Mouse (Mus musculus): ENCODE measurements around the gene Galnt7.

GRCm38 (mm10) chr8:57656446-57656845 is 3.6 kb upstream of the Galnt7 start:
- TF ChIP-seq EP300 (IDR thresholded peaks at IDR 0.05; ENCODE audit: low read depth) (no peak), CTCF (IDR thresholded peaks at IDR 0.05; ENCODE audit: low read depth) (no peak)
